Mouse (Mus musculus) T-helper 1 cell (primary cell): ENCODE measurements around the gene Itga10.
"Not testable (repeated sequence)": the region's sequence is repeated elsewhere in the genome, so short reads cannot be mapped to it uniquely, and the experiment has no call there.

Experiments
- in situ Hi-C: fragments of 300-600 bp; cut with MboI, MseI; formaldehyde crosslinking; loops from one replicate; pipeline ENCODE4 v1.15.1; 2025; ENCODE audit warnings: high pct_unique_total_duplicates

Gene Itga10

DNA sequence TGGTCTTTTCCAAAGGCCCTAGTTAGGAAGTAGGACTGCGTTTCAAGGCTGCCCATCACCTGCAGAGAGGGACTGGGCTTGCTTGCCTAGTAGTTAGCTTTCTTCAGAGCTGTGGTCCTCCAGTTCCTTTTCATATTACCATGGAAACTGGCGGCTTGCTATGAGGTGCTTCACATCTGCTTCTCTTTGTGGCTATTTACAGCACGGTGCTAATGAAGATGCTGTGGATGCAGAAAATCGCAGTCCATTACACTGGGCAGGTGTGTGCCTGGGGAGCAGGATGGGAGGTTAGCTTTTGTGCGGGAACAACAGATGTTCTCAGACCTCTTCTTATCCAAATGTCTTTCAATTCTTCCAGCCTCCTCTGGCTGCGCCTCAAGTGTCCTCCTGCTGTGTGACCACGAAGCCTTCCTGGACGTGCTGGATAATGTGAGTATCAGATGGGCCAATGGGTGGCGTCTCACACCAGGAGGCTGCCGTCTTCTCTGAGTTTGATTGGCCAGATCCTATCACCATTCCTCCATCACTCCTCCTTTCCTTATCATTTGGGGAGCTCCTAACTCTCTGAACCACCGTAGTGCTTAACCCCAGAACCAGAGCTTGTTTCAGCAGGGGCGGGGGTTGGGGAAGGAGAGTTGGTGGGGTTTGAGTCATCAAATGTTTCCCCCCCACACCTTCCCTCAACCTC is 35.0 kb downstream of the Itga10 start:
- in situ Hi-C loops = no loop called here

DNA sequence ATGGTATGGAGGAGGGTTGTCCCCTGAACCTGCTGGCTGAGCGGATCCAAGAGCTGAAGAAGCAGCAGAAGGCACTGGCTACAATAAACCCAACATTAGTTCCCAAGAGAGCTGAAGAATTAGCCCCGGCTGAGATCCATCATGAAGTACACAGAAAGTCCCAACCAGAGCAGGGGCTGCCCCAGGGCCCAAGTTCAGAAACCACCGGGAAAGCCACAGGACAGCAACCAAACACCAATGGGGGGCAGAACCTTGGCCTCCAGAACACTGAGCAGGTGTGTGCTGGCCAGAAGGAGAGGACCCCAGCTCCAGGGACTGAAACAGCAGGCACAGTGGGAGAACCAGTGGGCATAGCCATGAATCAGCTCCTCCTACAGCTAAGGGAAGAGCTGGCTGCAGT is 38.1 kb downstream of the Itga10 start:
- in situ Hi-C loops = no loop called here

- in situ Hi-C loops = no loop called here
Observed at GRCm38 (mm10) chr3:96684151-96684821, 38.9 kb downstream of the Itga10 start.

GRCm38 (mm10) chr3:96684822-96685156 is 39.4 kb downstream of the Itga10 start:
- in situ Hi-C loops = no loop called here

GRCm38 (mm10) chr3:96686057-96686456 is 40.7 kb downstream of the Itga10 start:
- in situ Hi-C loops = not testable (repeated sequence)

- in situ Hi-C loops = no loop called here
Observed at GRCm38 (mm10) chr3:96688854-96689253, 43.5 kb downstream of the Itga10 start.

DNA sequence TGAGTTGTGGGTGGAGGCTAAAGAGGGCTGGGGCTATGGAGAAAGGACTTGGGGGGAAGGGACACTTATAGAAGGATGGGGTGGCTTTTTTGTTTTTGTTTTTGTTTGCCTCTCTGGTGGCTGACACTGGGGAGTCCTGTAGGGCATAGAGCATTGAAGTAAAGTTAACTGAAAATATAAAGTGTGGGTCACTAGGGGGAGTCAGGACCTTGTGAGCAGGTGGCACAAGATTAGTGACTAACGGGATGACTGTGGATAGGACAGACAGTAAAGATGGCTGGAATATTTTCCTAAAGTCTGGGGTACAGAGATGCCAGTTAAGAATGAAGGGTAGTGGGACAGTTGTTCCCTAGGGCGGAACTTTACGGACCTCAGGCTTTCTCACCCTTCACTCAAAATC is 44.9 kb downstream of the Itga10 start:
- in situ Hi-C loops = no loop called here

- in situ Hi-C loops = no loop called here
Observed at GRCm38 (mm10) chr3:96692506-96692905, 47.1 kb downstream of the Itga10 start.

- in situ Hi-C loops = no loop called here
Observed at GRCm38 (mm10) chr3:96693579-96693978, 48.2 kb downstream of the Itga10 start.

GRCm38 (mm10) chr3:96696198-96696765 is 50.9 kb downstream of the Itga10 start, which contains the start of gene Pias3:
Gene Pias3, plus strand, starts transcription at chr3:96696384.
- in situ Hi-C loops = no loop called here

DNA sequence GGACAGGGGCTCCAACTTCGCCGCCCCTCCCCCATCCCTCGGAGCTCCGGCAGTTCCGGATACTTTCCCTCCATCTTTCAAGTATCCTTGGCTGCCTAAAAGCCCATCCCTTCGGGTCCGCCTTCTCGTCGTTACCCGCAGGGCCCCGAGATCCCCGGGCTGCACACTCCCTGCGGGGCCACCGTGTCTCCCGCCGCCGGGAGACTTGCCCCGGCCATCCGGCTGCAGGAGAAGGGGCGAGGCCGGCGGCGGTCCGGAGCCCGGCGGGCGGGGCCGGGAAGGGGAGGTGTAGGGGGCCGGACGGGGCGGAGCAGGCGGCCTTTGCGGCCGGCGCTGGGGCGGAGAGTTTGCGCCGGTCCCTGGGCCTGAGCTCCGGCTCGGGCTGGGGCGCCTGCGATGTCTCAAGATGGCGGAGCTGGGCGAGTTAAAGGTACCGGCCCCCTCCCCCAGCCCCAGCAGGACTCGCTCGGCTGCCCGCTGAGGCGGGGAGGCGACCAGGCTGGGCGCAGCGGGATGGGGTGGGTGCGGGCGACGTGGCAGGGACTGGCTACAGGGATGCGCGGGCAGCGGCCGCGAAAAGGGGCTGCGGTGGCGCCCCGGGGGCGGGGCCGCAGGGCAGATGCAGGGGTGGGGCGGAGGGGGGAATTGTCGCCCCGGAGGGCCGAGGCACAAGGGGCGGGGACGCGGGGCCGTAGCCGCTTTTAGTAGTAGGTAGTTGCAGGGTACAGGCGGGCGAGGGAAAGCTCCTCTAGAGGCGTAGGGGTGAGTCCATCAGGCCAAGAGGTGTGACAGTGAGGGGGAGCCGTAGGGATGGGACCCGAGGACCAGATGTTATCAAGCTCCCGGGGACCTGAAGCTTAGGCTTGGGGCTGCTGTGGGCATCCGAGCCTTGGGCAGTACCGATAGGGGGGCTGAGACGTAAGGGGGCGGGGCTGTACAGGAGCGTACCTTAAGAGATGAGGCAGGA is 51.7 kb downstream of the Itga10 start:
- in situ Hi-C loops = no loop called here

- in situ Hi-C loops = no loop called here
Observed at GRCm38 (mm10) chr3:96698993-96699690, 53.8 kb downstream of the Itga10 start.

DNA sequence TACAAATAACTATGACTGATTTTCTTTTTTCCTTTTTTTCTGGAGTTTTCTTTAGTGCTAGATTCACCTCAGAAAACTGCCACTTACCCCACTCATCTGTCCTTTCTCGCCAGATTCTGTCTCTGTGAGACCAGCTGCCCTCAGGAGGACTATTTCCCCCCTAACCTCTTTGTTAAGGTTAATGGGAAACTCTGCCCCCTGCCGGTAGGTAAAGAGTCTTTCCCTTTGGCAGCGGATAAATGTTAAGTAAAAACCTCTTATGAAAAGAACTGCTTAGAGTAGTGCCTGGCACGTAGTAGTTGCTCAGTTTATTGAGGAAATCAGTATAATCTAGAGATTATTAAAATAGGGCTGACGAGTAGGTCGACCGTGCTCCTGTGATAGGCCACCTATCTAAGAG is 55.0 kb downstream of the Itga10 start:
- in situ Hi-C loops = loop anchor here (5.0 kb wide), 1 partner anchor 62 kb away; no protein-coding TSS in a partner anchor

DNA sequence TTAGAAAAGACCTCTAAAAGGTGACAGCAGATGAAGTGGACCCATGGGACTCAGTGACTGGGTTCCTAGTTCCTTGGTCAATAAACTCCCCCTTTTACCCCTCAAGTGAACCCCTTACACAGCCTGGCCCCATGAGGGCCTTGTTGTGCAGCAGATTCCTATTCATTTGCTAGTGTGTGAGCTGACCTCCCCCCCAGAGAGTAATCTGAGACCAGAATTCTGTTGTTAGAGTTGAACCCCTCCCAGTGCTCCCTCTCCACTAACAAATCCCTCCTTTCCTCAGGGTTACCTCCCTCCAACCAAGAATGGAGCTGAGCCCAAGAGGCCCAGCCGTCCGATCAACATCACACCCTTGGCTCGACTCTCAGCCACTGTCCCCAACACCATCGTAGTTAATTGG is 55.6 kb downstream of the Itga10 start:
- in situ Hi-C loops = loop anchor here (5.0 kb wide), 1 partner anchor 61 kb away; no protein-coding TSS in a partner anchor

DNA sequence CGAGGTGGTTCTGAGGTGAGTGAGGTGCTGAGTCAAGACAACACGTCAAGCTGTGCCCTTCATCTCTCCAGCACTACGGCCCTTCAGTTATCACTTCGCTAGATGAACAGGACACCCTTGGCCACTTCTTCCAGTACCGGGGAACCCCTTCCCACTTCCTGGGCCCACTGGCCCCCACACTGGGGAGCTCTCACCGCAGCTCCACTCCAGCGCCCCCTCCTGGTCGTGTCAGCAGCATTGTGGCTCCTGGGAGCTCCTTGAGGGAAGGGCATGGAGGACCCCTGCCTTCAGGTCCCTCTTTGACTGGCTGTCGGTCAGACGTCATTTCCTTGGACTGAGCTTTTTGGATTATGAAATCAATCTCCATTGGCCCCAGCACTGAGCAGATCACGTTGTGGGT is 59.4 kb downstream of the Itga10 start:
- in situ Hi-C loops = loop anchor here (5.0 kb wide), 1 partner anchor 58 kb away; no protein-coding TSS in a partner anchor

- in situ Hi-C loops = no loop called here
Observed at GRCm38 (mm10) chr3:96706217-96706616, 60.8 kb downstream of the Itga10 start.

- in situ Hi-C loops = no loop called here
Observed at GRCm38 (mm10) chr3:96706984-96707383, 61.6 kb downstream of the Itga10 start.

- in situ Hi-C loops = no loop called here
Observed at GRCm38 (mm10) chr3:96707903-96708683, 62.7 kb downstream of the Itga10 start, which contains the start of gene Nudt17. Gene Nudt17, minus strand, starts transcription at chr3:96708562.

DNA sequence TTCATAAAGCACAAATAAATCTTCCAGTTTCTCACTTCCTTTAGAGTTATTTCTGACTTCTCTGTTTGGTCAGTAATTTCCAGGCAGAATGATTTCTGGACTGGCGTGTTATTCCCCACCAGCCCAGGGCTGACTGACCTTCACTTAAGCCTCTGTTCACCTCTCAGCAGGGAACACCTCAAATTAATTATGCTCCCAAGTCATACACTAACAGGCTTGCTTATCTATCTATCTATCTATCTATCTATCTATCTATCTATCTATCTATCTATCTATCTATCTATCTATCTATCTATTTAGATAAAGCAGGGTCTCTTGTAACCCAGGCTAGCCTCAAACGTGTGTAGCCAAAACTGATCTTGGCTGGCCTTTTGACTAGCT is 63.3 kb downstream of the Itga10 start:
- in situ Hi-C loops = no loop called here
